Mouse (Mus musculus): ENCODE measurements at regions not wholly inside any gene's neighbourhood (a gene's known extent, or its start where the extent isn't known, plus 50 kb on each side); places are given as distances from the start of the nearest gene placed in this dataset.

GRCm38 (mm10) chr3:56770225-56770624 is 531.6 kb downstream of the Tm4sf1 start:
- Histone ChIP-seq H3K9me3 (replicated peaks; ENCODE audit: low read length) (no peaks in the 10 kb centered on the region), H3K27me3 (ENCODE audit: insufficient read depth, low read length) (no peaks in the 10 kb centered on the region), H3K4me2 (ENCODE audit: low read length) (no peak overlapping the region), H3K9ac (ENCODE audit: low read depth, low read length) (no peak overlapping the region), H3K4me3 (replicated peaks; ENCODE audit: low read depth, low read length) (no peak overlapping the region), H3K27ac (no peak overlapping the region), H3K36me3 (ENCODE audit: insufficient read depth, low read length) (no peaks in the 10 kb centered on the region), H3K4me1 (replicated peaks; ENCODE audit: insufficient read depth, low read length) (no peaks in the 10 kb centered on the region)
- WGBS, result 77% methylated on average over 2 of the region's 2 CpGs
- TF ChIP-seq CTCF (IDR thresholded peaks at IDR 0.05; ENCODE audit: low read depth), result no peak
- ATAC-seq (replicated peaks; ENCODE audit: low FRiP score, low read depth) (no peak), DNase-seq (ENCODE audit: low spot score) (no peak)

GRCm38 (mm10) chr3:56767133-56767532 is 534.7 kb downstream of the Tm4sf1 start:
- ATAC-seq (replicated peaks; ENCODE audit: low FRiP score, low read depth), result no peak

GRCm38 (mm10) chr3:56764336-56764735 is 537.5 kb downstream of the Tm4sf1 start:
- no peak for DNase-seq (ENCODE audit: low spot score)
- Histone ChIP-seq H3K27me3 (ENCODE audit: insufficient read depth, low read length) (no peaks in the 10 kb centered on the region), H3K36me3 (ENCODE audit: insufficient read depth, low read length) (no peaks in the 10 kb centered on the region), H3K4me3 (replicated peaks; ENCODE audit: low read depth, low read length) (no peak overlapping the region), H3K9me3 (replicated peaks; ENCODE audit: low read length) (no peaks in the 10 kb centered on the region), H3K4me1 (replicated peaks; ENCODE audit: insufficient read depth, low read length) (no peaks in the 10 kb centered on the region), H3K9ac (ENCODE audit: low read depth, low read length) (no peak overlapping the region), H3K4me2 (ENCODE audit: low read length) (no peak overlapping the region), H3K27ac (no peak overlapping the region)
- no peak for ATAC-seq (replicated peaks; ENCODE audit: low FRiP score, low read depth)
- TF ChIP-seq CTCF (IDR thresholded peaks at IDR 0.05; ENCODE audit: low read depth), result no peak
- 85% methylated on average over 3 of the region's 3 CpGs for WGBS

More at GRCm38 (mm10) chr3:56767133-56767532, 534.7 kb downstream of the Tm4sf1 start:
- no peak for DNase-seq (ENCODE audit: low spot score)
- no peaks in the 10 kb centered on the region for H3K27me3 ChIP-seq (ENCODE audit: insufficient read depth, low read length)
- no peaks in the 10 kb centered on the region for H3K4me1 ChIP-seq (replicated peaks; ENCODE audit: insufficient read depth, low read length)
- no peak overlapping the region for H3K4me3 ChIP-seq (replicated peaks; ENCODE audit: low read depth, low read length)
- WGBS, result 77% methylated on average over 3 of the region's 3 CpGs
- no peaks in the 10 kb centered on the region for H3K36me3 ChIP-seq (ENCODE audit: insufficient read depth, low read length)
- no peak overlapping the region for H3K4me2 ChIP-seq (ENCODE audit: low read length)
- H3K27ac ChIP-seq, result no peak overlapping the region
- no peaks in the 10 kb centered on the region for H3K9me3 ChIP-seq (replicated peaks; ENCODE audit: low read length)
- H3K9ac ChIP-seq (ENCODE audit: low read depth, low read length), result no peak overlapping the region
- no peak for TF ChIP-seq CTCF (IDR thresholded peaks at IDR 0.05; ENCODE audit: low read depth)

GRCm38 (mm10) chr3:56763896-56764295 is 537.9 kb downstream of the Tm4sf1 start:
- TF ChIP-seq CTCF (IDR thresholded peaks at IDR 0.05; ENCODE audit: low read depth), result no peak
- no peaks in the 10 kb centered on the region for H3K27me3 ChIP-seq (ENCODE audit: insufficient read depth, low read length)
- no peak overlapping the region for H3K27ac ChIP-seq
- no peak overlapping the region for H3K9ac ChIP-seq (ENCODE audit: low read depth, low read length)
- no peak overlapping the region for H3K4me2 ChIP-seq (ENCODE audit: low read length)
- no peaks in the 10 kb centered on the region for H3K4me1 ChIP-seq (replicated peaks; ENCODE audit: insufficient read depth, low read length)
- 91% methylated on average over 6 of the region's 6 CpGs for WGBS
- H3K9me3 ChIP-seq (replicated peaks; ENCODE audit: low read length), result no peaks in the 10 kb centered on the region
- DNase-seq (ENCODE audit: low spot score) (no peak), ATAC-seq (replicated peaks; ENCODE audit: low FRiP score, low read depth) (no peak)
- no peaks in the 10 kb centered on the region for H3K36me3 ChIP-seq (ENCODE audit: insufficient read depth, low read length)
- H3K4me3 ChIP-seq (replicated peaks; ENCODE audit: low read depth, low read length), result no peak overlapping the region

- WGBS, result 8% methylated on average over 3 of the region's 3 CpGs
- H3K27ac ChIP-seq, result no peak overlapping the region
- H3K9ac ChIP-seq (ENCODE audit: low read depth, low read length), result no peak overlapping the region
- ATAC-seq (replicated peaks; ENCODE audit: low FRiP score, low read depth), result peak; percentile 52; the same call in 1 of the 2 replicates
- TF ChIP-seq CTCF (IDR thresholded peaks at IDR 0.05; ENCODE audit: low read depth), result peak; percentile 65
- no peaks in the 10 kb centered on the region for H3K27me3 ChIP-seq (ENCODE audit: insufficient read depth, low read length)
- H3K4me1 ChIP-seq (replicated peaks; ENCODE audit: insufficient read depth, low read length), result 0 out of 2 replicates have a peak, but pooled peaks cover 2% of the 10 kb centered on the region
- H3K4me2 ChIP-seq (ENCODE audit: low read length), result no peak overlapping the region
- DNase-seq (ENCODE audit: low spot score), result peak; percentile 47
- no peak overlapping the region for H3K4me3 ChIP-seq (replicated peaks; ENCODE audit: low read depth, low read length)
- no peaks in the 10 kb centered on the region for H3K36me3 ChIP-seq (ENCODE audit: insufficient read depth, low read length)
- no peaks in the 10 kb centered on the region for H3K9me3 ChIP-seq (replicated peaks; ENCODE audit: low read length)
Observed at GRCm38 (mm10) chr3:56753654-56754053, 548.1 kb downstream of the Tm4sf1 start.

GRCm38 (mm10) chr3:56751926-56752325 is 549.9 kb downstream of the Tm4sf1 start:
- no peak for TF ChIP-seq CTCF (IDR thresholded peaks at IDR 0.05; ENCODE audit: low read depth)
- Histone ChIP-seq H3K36me3 (ENCODE audit: insufficient read depth, low read length) (no peaks in the 10 kb centered on the region), H3K27ac (no peak overlapping the region), H3K27me3 (ENCODE audit: insufficient read depth, low read length) (no peaks in the 10 kb centered on the region), H3K9ac (ENCODE audit: low read depth, low read length) (no peak overlapping the region), H3K4me3 (replicated peaks; ENCODE audit: low read depth, low read length) (no peak overlapping the region), H3K9me3 (replicated peaks; ENCODE audit: low read length) (no peaks in the 10 kb centered on the region), H3K4me2 (ENCODE audit: low read length) (no peak overlapping the region), H3K4me1 (replicated peaks; ENCODE audit: insufficient read depth, low read length) (0 out of 2 replicates have a peak, but pooled peaks cover 2% of the 10 kb centered on the region)
- no peak for DNase-seq (ENCODE audit: low spot score)
- WGBS, result 86% methylated on average over 1 of the region's 1 CpGs
- ATAC-seq (replicated peaks; ENCODE audit: low FRiP score, low read depth), result no peak

GRCm38 (mm10) chr3:56740902-56741301 is 557.4 kb upstream of the Nbea start:
- no peak overlapping the region for H3K4me2 ChIP-seq (ENCODE audit: low read length)
- no peaks in the 10 kb centered on the region for H3K4me1 ChIP-seq (replicated peaks; ENCODE audit: insufficient read depth, low read length)
- H3K9ac ChIP-seq (ENCODE audit: low read depth, low read length), result no peak overlapping the region
- no peaks in the 10 kb centered on the region for H3K27me3 ChIP-seq (ENCODE audit: insufficient read depth, low read length)
- ATAC-seq (replicated peaks; ENCODE audit: low FRiP score, low read depth) (no peak), DNase-seq (ENCODE audit: low spot score) (no peak)
- no peak for TF ChIP-seq CTCF (IDR thresholded peaks at IDR 0.05; ENCODE audit: low read depth)
- H3K36me3 ChIP-seq (ENCODE audit: insufficient read depth, low read length), result no peaks in the 10 kb centered on the region
- H3K4me3 ChIP-seq (replicated peaks; ENCODE audit: low read depth, low read length), result no peak overlapping the region
- no peak overlapping the region for H3K27ac ChIP-seq
- no peaks in the 10 kb centered on the region for H3K9me3 ChIP-seq (replicated peaks; ENCODE audit: low read length)

Data from kidney, postnatal 0 days (tissue).